Mouse (Mus musculus) erythroblast, embryonic 14.5 days (primary cell): ENCODE measurements around the gene Caskin1.

ENCODE experiments used
- GATA1 ChIP-seq: IDR thresholded peaks from 2 replicates; pipeline ENCODE4 v1.6.1; 2012; ENCODE audit warnings: low read length, inconsistent platforms, mixed read lengths
- TAL1 ChIP-seq: IDR thresholded peaks from 3 replicates; pipeline ENCODE4 v1.6.1; 2012; ENCODE audit warnings: low read length, inconsistent platforms, mixed read lengths

- TF ChIP-seq GATA1 (no peak), TAL1 (no peak)
These were observed 18.8 kb downstream of the Caskin1 start for GRCm38 (mm10) chr17:24507129-24507664.
